Comparison of ENCODE assay signal across 31 mouse cellular contexts in the genomic region with DNA sequence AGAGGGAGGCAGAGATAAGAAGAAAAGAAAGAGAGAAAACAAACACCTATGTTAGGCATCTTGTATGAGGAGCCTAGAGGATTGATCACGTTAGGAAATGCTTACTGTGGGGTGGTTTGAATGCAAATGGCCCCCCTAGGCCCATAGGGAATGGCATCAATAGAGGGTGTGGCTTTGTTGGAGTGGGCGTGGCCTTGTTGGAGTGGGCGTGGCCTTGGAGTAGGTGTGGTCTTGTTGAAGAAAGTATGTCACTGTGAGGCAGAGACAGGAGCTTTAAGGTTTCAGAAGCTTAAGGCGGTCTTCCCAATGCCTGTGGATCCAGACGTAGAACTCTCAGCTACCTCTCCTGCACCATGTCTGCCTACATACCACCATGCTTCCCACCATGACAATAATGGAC.
"Had no signal": no experiment of that assay in that cellular context is flagged by ENCODE, and none has a peak within 500 bp of the region (broad histone marks: within the 10 kb centered on the region; RNA-seq: fewer than 3 reads in every experiment).

No protein-coding gene starts in this region.

- H3K4me3 ChIP-seq: limb, embryonic 10.5 days; limb, embryonic 12.5 days; limb, embryonic 13.5 days; limb, embryonic 15.5 days; liver, embryonic 12.5 days; liver, embryonic 13.5 days; liver, embryonic 15.5 days; lung, embryonic 15.5 days; megakaryocyte, embryonic 14.5 days; midbrain, embryonic 10.5 days; midbrain, embryonic 12.5 days; midbrain, embryonic 13.5 days; midbrain, embryonic 15.5 days; myocyte; neural tube, embryonic 12.5 days had no signal

- DNase-seq: left cerebral cortex, postnatal 4 days; liver; liver, embryonic 13.5 days; liver, postnatal 0 days; lung, adult 2 months; lung, embryonic 14.5 days; lung, postnatal 10 days; lung, postnatal 14 days; lung, postnatal 36 days; lung, postnatal 4 days; midbrain, embryonic 14.5 days had no signal

- H3K9ac ChIP-seq: limb, embryonic 12.5 days; limb, embryonic 13.5 days; limb, embryonic 15.5 days; liver, embryonic 12.5 days; liver, embryonic 13.5 days; liver, embryonic 14.5 days; liver, embryonic 15.5 days; liver, postnatal 0 days; lung, embryonic 14.5 days; lung, embryonic 15.5 days; midbrain, embryonic 12.5 days; midbrain, embryonic 13.5 days; midbrain, embryonic 15.5 days; neural tube, embryonic 12.5 days had no signal

- ATAC-seq: liver, embryonic 12.5 days; liver, postnatal 0 days; lung, postnatal 0 days; midbrain, embryonic 13.5 days; midbrain, embryonic 15.5 days; midbrain, embryonic 16.5 days had no signal

- H3K27me3 ChIP-seq: limb, embryonic 12.5 days; limb, embryonic 13.5 days; limb, embryonic 15.5 days; liver, embryonic 12.5 days; liver, embryonic 13.5 days; liver, embryonic 15.5 days; lung, embryonic 15.5 days; megakaryocyte, embryonic 14.5 days; midbrain, embryonic 12.5 days; midbrain, embryonic 13.5 days; midbrain, embryonic 15.5 days; neural tube, embryonic 12.5 days had no signal

- H3K4me2 ChIP-seq: limb, embryonic 12.5 days; limb, embryonic 13.5 days; limb, embryonic 15.5 days; liver, embryonic 11.5 days; liver, embryonic 12.5 days; liver, embryonic 13.5 days; liver, embryonic 15.5 days; lung, embryonic 14.5 days; lung, embryonic 15.5 days; midbrain, embryonic 11.5 days; midbrain, embryonic 12.5 days; midbrain, embryonic 13.5 days; midbrain, embryonic 15.5 days; neural tube, embryonic 12.5 days had no signal

- H3K27ac ChIP-seq: limb, embryonic 10.5 days; limb, embryonic 12.5 days; limb, embryonic 13.5 days; limb, embryonic 15.5 days; liver, embryonic 12.5 days; liver, embryonic 13.5 days; liver, embryonic 14.5 days; liver, embryonic 15.5 days; lung, embryonic 15.5 days; macrophage; midbrain, embryonic 10.5 days; midbrain, embryonic 12.5 days; midbrain, embryonic 13.5 days; midbrain, embryonic 15.5 days; neural tube, embryonic 12.5 days had no signal

- H3K4me1 ChIP-seq: limb, embryonic 10.5 days; limb, embryonic 12.5 days; limb, embryonic 13.5 days; limb, embryonic 15.5 days; liver, embryonic 12.5 days; liver, embryonic 13.5 days; liver, embryonic 15.5 days; lung, embryonic 15.5 days; megakaryocyte, embryonic 14.5 days; midbrain, embryonic 10.5 days; midbrain, embryonic 12.5 days; midbrain, embryonic 13.5 days; midbrain, embryonic 15.5 days; neural tube, embryonic 12.5 days had no signal

- H3K9me3 ChIP-seq: limb, embryonic 10.5 days; limb, embryonic 12.5 days; limb, embryonic 13.5 days; limb, embryonic 15.5 days; liver, embryonic 12.5 days; liver, embryonic 15.5 days; lung, embryonic 15.5 days; midbrain, embryonic 10.5 days; midbrain, embryonic 12.5 days; midbrain, embryonic 13.5 days; midbrain, embryonic 15.5 days; neural tube, embryonic 12.5 days had no signal

- H3K36me3 ChIP-seq: limb, embryonic 10.5 days; limb, embryonic 12.5 days; limb, embryonic 13.5 days; limb, embryonic 15.5 days; liver, embryonic 12.5 days; liver, embryonic 13.5 days; liver, embryonic 15.5 days; lung, embryonic 15.5 days; midbrain, embryonic 10.5 days; midbrain, embryonic 12.5 days; midbrain, embryonic 13.5 days; midbrain, embryonic 15.5 days; neural tube, embryonic 12.5 days had no signal
